8 mouse cellular contexts compared by ENCODE assay signal in genomic region chr7:43562006-43562633, GRCm38 (mm10). TPM values are rescaled to one million over a fixed set of nuclear protein-coding genes. Genes with fewer than 3 reads are reported as not detected.
A peak's percentile ranks its signal among the peaks of the same experiment; 100 is the strongest.
DNase-seq lines count a peak whose midpoint lies in the region; ATAC-seq and TF ChIP-seq lines count a peak whose summit lies in the region.

Zfp658 (plus strand) TSS chr7:43562256.

- peak; percentile 95 for ATAC-seq in forebrain, postnatal 0 days
- peak; percentile 95 for ATAC-seq in neural tube, embryonic 14.5 days (ENCODE audit: low read depth)

- H3K9me3 ChIP-seq in ES-Bruce4 (replicated peaks; ENCODE audit: control insufficient read depth, insufficient read depth, low read length, poor library complexity, severe bottlenecking) = no peaks in the 10 kb centered on the region
- no peaks in the 10 kb centered on the region for H3K9me3 ChIP-seq in forebrain, postnatal 0 days (ENCODE audit: low read length)
- H3K9me3 ChIP-seq in neural tube, embryonic 14.5 days (ENCODE audit: control insufficient read depth, low read length) = no peaks in the 10 kb centered on the region

- H3K9ac ChIP-seq in ES-Bruce4 (ENCODE audit: low read depth, poor library complexity, severe bottlenecking) = peak within 1 kb of the TSS; percentile 21
- peak within 1 kb of the TSS; percentile 68 for H3K9ac ChIP-seq in forebrain, postnatal 0 days
- H3K9ac ChIP-seq in neural tube, embryonic 14.5 days (replicated peaks; ENCODE audit: low read depth, low read length) = peak within 1 kb of the TSS; percentile 78

- DNase-seq in cerebellum, adult 11 months = peak; percentile 77
- DNase-seq in forebrain, postnatal 0 days = peak; percentile 97
- peak; percentile 79 to 81 for DNase-seq in heart, postnatal 36 days
- peak; percentile 84 to 93 for DNase-seq in layer of hippocampus, adult 18-20 months (ENCODE audit: low spot score in 2 of 2)
- DNase-seq in lung, adult 18-20 months = peak; percentile 86 to 91

- intact Hi-C loops in heart, postnatal 36 days (cut with DNase I) = loop anchor here (2.0 to 5.0 kb wide), 2 partner anchors 17 to 95 kb away; partner anchors contain the start of gene Zfp719

- no peaks in the 10 kb centered on the region for H3K36me3 ChIP-seq in ES-Bruce4 (ENCODE audit: control insufficient read depth, insufficient read depth, low read length, poor library complexity, severe bottlenecking)
- peaks cover 20% of the 10 kb centered on the region for H3K36me3 ChIP-seq in forebrain, postnatal 0 days (ENCODE audit: insufficient read depth)
- H3K36me3 ChIP-seq in neural tube, embryonic 14.5 days (ENCODE audit: control insufficient read depth, insufficient read depth, low read length) = peaks cover 14% of the 10 kb centered on the region; the same call in 1 of the 2 replicates
- H3K36me3 ChIP-seq in testis, adult 2 months (ENCODE audit: control insufficient read depth, insufficient read depth, low read length) = no peaks in the 10 kb centered on the region

- no peak for TF ChIP-seq CTCF in ES-Bruce4 (IDR thresholded peaks at IDR 0.05; ENCODE audit: low read depth, low read length)
- peak; percentile 45 for TF ChIP-seq CTCF in forebrain, postnatal 0 days (IDR thresholded peaks at IDR 0.05; ENCODE audit: low read depth)
- TF ChIP-seq CTCF in testis, adult 2 months (IDR thresholded peaks at IDR 0.05; ENCODE audit: control insufficient read depth, insufficient read depth, insufficient replicate concordance, low read depth, low read length) = no peak

- peak within 1 kb of the TSS; percentile 83 for H3K4me2 ChIP-seq in forebrain, postnatal 0 days (ENCODE audit: low read depth)
- peak within 1 kb of the TSS; percentile 88 for H3K4me2 ChIP-seq in neural tube, embryonic 14.5 days (ENCODE audit: low read depth, low read length)

- no peak for TF ChIP-seq POLR2A in ES-Bruce4 (IDR thresholded peaks at IDR 0.05; ENCODE audit: insufficient read depth, low read length)
- TF ChIP-seq POLR2A in testis, adult 2 months (IDR thresholded peaks at IDR 0.05; ENCODE audit: control insufficient read depth, low read depth, low read length) = peak; percentile 31; the same call in 1 of the 2 replicates

- H3K4me3 ChIP-seq in ES-Bruce4 (ENCODE audit: low read depth, low read length) = peak within 1 kb of the TSS; percentile 80
- H3K4me3 ChIP-seq in forebrain, postnatal 0 days (ENCODE audit: low read depth, low read length) = peak within 1 kb of the TSS; percentile 81
- peak within 1 kb of the TSS; percentile 72 for H3K4me3 ChIP-seq in neural tube, embryonic 14.5 days (ENCODE audit: low read depth, low read length)
- peak within 1 kb of the TSS; percentile 85 for H3K4me3 ChIP-seq in testis, adult 2 months (ENCODE audit: control insufficient read depth, low read depth, low read length)

- WGBS in forebrain, postnatal 0 days = 3% methylated on average over 27 of the region's 27 CpGs
- WGBS in neural tube, embryonic 14.5 days = under 1% methylated on average over 27 of the region's 27 CpGs

- peak within 1 kb of the TSS; percentile 76 for H3K27ac ChIP-seq in ES-Bruce4 (ENCODE audit: insufficient read depth, low read length)
- H3K27ac ChIP-seq in forebrain, postnatal 0 days (ENCODE audit: low read depth, low read length) = peak within 1 kb of the TSS; percentile 93
- H3K27ac ChIP-seq in neural tube, embryonic 14.5 days (ENCODE audit: low read depth, low read length) = peak within 1 kb of the TSS; percentile 77
- H3K27ac ChIP-seq in testis, adult 2 months (ENCODE audit: control insufficient read depth, insufficient read depth, low read depth, low read length) = peak within 1 kb of the TSS; percentile 56; the same call in 1 of the 2 replicates

- TF ChIP-seq EP300 in ES-Bruce4 (IDR thresholded peaks at IDR 0.05; ENCODE audit: insufficient read depth, low read depth, low read length) = no peak

- H3K4me1 ChIP-seq in ES-Bruce4 (ENCODE audit: control insufficient read depth, insufficient read depth, low read length) = no peaks in the 10 kb centered on the region
- H3K4me1 ChIP-seq in forebrain, postnatal 0 days (ENCODE audit: insufficient read depth) = peaks cover 11% of the 10 kb centered on the region
- peaks cover 15% of the 10 kb centered on the region for H3K4me1 ChIP-seq in neural tube, embryonic 14.5 days (ENCODE audit: control insufficient read depth, insufficient read depth, low read length)
- peaks cover 11% of the 10 kb centered on the region for H3K4me1 ChIP-seq in testis, adult 2 months (ENCODE audit: control insufficient read depth, insufficient read depth, low read length)

- H3K27me3 ChIP-seq in ES-Bruce4 (ENCODE audit: control insufficient read depth, insufficient read depth, low read length, poor library complexity, severe bottlenecking) = no peaks in the 10 kb centered on the region
- no peaks in the 10 kb centered on the region for H3K27me3 ChIP-seq in forebrain, postnatal 0 days (ENCODE audit: insufficient read depth, low read length)
- H3K27me3 ChIP-seq in neural tube, embryonic 14.5 days (ENCODE audit: control insufficient read depth, insufficient read depth, low read length) = no peaks in the 10 kb centered on the region
- H3K27me3 ChIP-seq in testis, adult 2 months (ENCODE audit: control insufficient read depth, insufficient read depth, low read length) = no peaks in the 10 kb centered on the region

RNA-seq across cellular contexts. Expression of gene Zfp658, which starts in this region (rescaled TPM):
- 1.7 and 2.2 TPM in 2 replicates for polyA plus RNA-seq in ES-Bruce4 (2011; ENCODE audit: insufficient read depth, insufficient read length, low read depth, missing spikeins)
- 12.4 and 12.6 TPM in 2 replicates for total RNA-seq in forebrain, postnatal 0 days (2014; rRNA removed)
- polyA plus RNA-seq in forebrain, postnatal 0 days (2015; fragmentation: Nextera tagmentation; extraction: Ambion mirVana) = 1.6 and 3.1 TPM in 2 replicates
- under 1 TPM; 0.87 to 0.94 TPM for total RNA-seq in heart, postnatal 36 days (2021)
- 1 to 10 TPM; 5.5 to 6.9 TPM for total RNA-seq in layer of hippocampus, adult 18-20 months (2021)
- 7.8 and 10.7 TPM in 2 replicates for polyA plus RNA-seq in neural tube, embryonic 14.5 days (2014; fragmentation: Nextera tagmentation; extraction: Ambion mirVana)
- polyA plus RNA-seq in testis, adult 2 months (2012; rRNA removed) = 0.19 and 0.23 TPM in 2 replicates

Comparison
In these comparisons a context has a peak if more than half of its experiments do, and no peak if none do; other contexts are left out.
1. Peak in every context shown above with its lines: DNase-seq, ATAC-seq, H3K4me3 ChIP-seq and H3K27ac ChIP-seq.
2. Peak in DNase-seq in heart, postnatal 36 days; RNA of the gene not detected or under 1 TPM.
3. H3K9ac ChIP-seq: peak in every context shown above with its lines; median percentile 78 in neural tube, embryonic 14.5 days; 68 in forebrain, postnatal 0 days; 21 in ES-Bruce4.